Mouse (Mus musculus) kidney, postnatal 25 days (tissue): ENCODE results near the gene Icos.

Experiments used
- DNase-seq, 2 experiments: peaks; one replicate each; pipeline ENCODE4 v3.0.0; 2021; ENCODE audit warnings: mixed read lengths in 2 of 2

Icos gene

GRCm38 (mm10) chr1:61042842-61043241 lies 65.1 kb downstream of the Icos start:
- no peak for DNase-seq

GRCm38 (mm10) chr1:61046055-61046705 lies 68.5 kb downstream of the Icos start:
- no peak for DNase-seq

- no peak for DNase-seq
Measured at GRCm38 (mm10) chr1:61047336-61047735, 69.6 kb downstream of the Icos start.
